Mouse (Mus musculus) CH12.LX (cell line): Measurements from ENCODE around the gene Tead1. TPM values are rescaled to one million over a fixed set of nuclear protein-coding genes. Genes with fewer than 3 reads are reported as not detected.

ENCODE experiments used
- DNase-seq: peaks from one replicate; pipeline ENCODE4 v3.0.0-alpha.2; 2013; ENCODE audit errors: extremely low read depth
- H3K27ac ChIP-seq: 2 replicates; pipeline ENCODE4 v1.5.1; 2012; ENCODE audit warnings: low read depth, mild to moderate bottlenecking, control low read depth, moderate library complexity; ENCODE audit not compliant: insufficient read depth
- H3K27me3 ChIP-seq: replicated peaks from 2 replicates; pipeline ENCODE3; 2012; ENCODE audit warnings: inconsistent platforms
- H3K36me3 ChIP-seq, 2 experiments: replicated peaks in 1 of 2; 2 replicates each; pipeline versions ENCODE3 to v1.6.1; 2012; ENCODE audit warnings: inconsistent platforms in 1 of 2, low read length in 1 of 2, mild to moderate bottlenecking in 1 of 2, mixed read lengths in 1 of 2, moderate library complexity in 1 of 2; ENCODE audit not compliant: control insufficient read depth in 1 of 2, insufficient read depth in 1 of 2
- H3K4me1 ChIP-seq, 2 experiments: 2 replicates each; pipeline ENCODE4 v1.6.1; 2012; ENCODE audit warnings: inconsistent platforms in 1 of 2, moderate library complexity in 1 of 2; ENCODE audit not compliant: insufficient read depth in 2 of 2, control insufficient read depth in 1 of 2
- H3K4me2 ChIP-seq: 2 replicates; pipeline ENCODE4 v1.6.1; 2012; ENCODE audit warnings: low read depth, mild to moderate bottlenecking, control low read depth; ENCODE audit not compliant: poor library complexity, insufficient read depth, severe bottlenecking
- H3K4me3 ChIP-seq, 3 experiments: fragments of 150-350 bp in 1 of 3; sonication (generic) in 1 of 3; replicated peaks in 1 of 3; 2 replicates each; pipeline versions ENCODE3 to v1.5.1; 2011 to 2012; ENCODE audit warnings: low read depth in 2 of 3, low read length in 2 of 3, mild to moderate bottlenecking in 2 of 3, moderate library complexity in 2 of 3, control low read depth in 1 of 3, improper control_type of control experiment in 1 of 3, inconsistent platforms in 1 of 3, mixed read lengths in 1 of 3; ENCODE audit not compliant: poor library complexity in 1 of 3
- H3K79me2 ChIP-seq: replicated peaks from 2 replicates; pipeline ENCODE4 v1.6.1; 2012; ENCODE audit warnings: mild to moderate bottlenecking, moderate library complexity; ENCODE audit not compliant: control insufficient read depth, poor library complexity, insufficient read depth, severe bottlenecking; ENCODE audit errors: extremely low read depth
- H3K9ac ChIP-seq: 2 replicates; pipeline ENCODE4 v1.6.1; 2012; ENCODE audit warnings: low read depth, mild to moderate bottlenecking, control low read depth, moderate library complexity; ENCODE audit not compliant: insufficient read depth
- H3K9me3 ChIP-seq: replicated peaks from 2 replicates; pipeline ENCODE3; 2012; ENCODE audit warnings: low read length, inconsistent platforms, mixed read lengths
- BHLHE40 ChIP-seq: IDR thresholded peaks from 2 replicates; pipeline ENCODE4 v1.6.1; 2011; ENCODE audit warnings: mild to moderate bottlenecking, low read depth, low read length, improper control_type of control experiment
- CHD1 ChIP-seq: IDR thresholded peaks from 2 replicates; pipeline ENCODE4 v1.6.1; 2012; ENCODE audit warnings: low read depth, low read length, improper control_type of control experiment, inconsistent platforms
- CHD2 ChIP-seq: IDR thresholded peaks from 2 replicates; pipeline ENCODE4 v1.6.1; 2011; ENCODE audit warnings: low read length, improper control_type of control experiment
- CTCF ChIP-seq, 2 experiments: IDR thresholded peaks in 1 of 2; conservative IDR thresholded peaks in 1 of 2; 2 replicates each; pipeline ENCODE4 v1.5.1; 2011 to 2012; ENCODE audit warnings: low read depth in 2 of 2, low read length in 2 of 2, improper control_type of control experiment in 1 of 2, inconsistent platforms in 1 of 2, mild to moderate bottlenecking in 1 of 2, moderate library complexity in 1 of 2
- ELF1 ChIP-seq: IDR thresholded peaks from 2 replicates; pipeline ENCODE4 v1.6.1; 2014; ENCODE audit warnings: low read depth, mild to moderate bottlenecking, inconsistent platforms, low read length, improper control_type of control experiment
- EP300 ChIP-seq: IDR thresholded peaks from 2 replicates; pipeline ENCODE4 v1.6.1; 2011; ENCODE audit warnings: low read length, improper control_type of control experiment
- ETS1 ChIP-seq: conservative IDR thresholded peaks from 2 replicates; pipeline ENCODE4 v1.6.1; 2012; ENCODE audit warnings: low read depth, mild to moderate bottlenecking, inconsistent platforms, low read length, improper control_type of control experiment, moderate library complexity
- GABPA ChIP-seq: IDR thresholded peaks from 2 replicates; pipeline ENCODE4 v1.6.1; 2012; ENCODE audit warnings: low read depth, low read length, improper control_type of control experiment, inconsistent platforms; ENCODE audit not compliant: insufficient replicate concordance
- IRF4 ChIP-seq: IDR thresholded peaks from 2 replicates; pipeline ENCODE4 v1.6.1; 2014; ENCODE audit warnings: low read depth, mild to moderate bottlenecking, inconsistent platforms, low read length, improper control_type of control experiment
- JUN ChIP-seq: IDR thresholded peaks from 2 replicates; pipeline ENCODE4 v1.6.1; 2011; ENCODE audit warnings: low read depth, mild to moderate bottlenecking, low read length, improper control_type of control experiment, moderate library complexity; ENCODE audit not compliant: insufficient read depth
- JUND ChIP-seq: conservative IDR thresholded peaks from 2 replicates; pipeline ENCODE4 v1.6.1; 2011; ENCODE audit warnings: low read depth, low read length, improper control_type of control experiment
- KAT2A ChIP-seq: IDR thresholded peaks from 2 replicates; pipeline ENCODE4 v1.6.1; 2012; ENCODE audit warnings: low read length, improper control_type of control experiment, inconsistent platforms; ENCODE audit not compliant: insufficient replicate concordance
- MAFK ChIP-seq: IDR thresholded peaks from 2 replicates; pipeline ENCODE4 v1.6.1; 2011; ENCODE audit warnings: low read length, improper control_type of control experiment; ENCODE audit not compliant: insufficient replicate concordance
- MEF2A ChIP-seq: IDR thresholded peaks from 2 replicates; pipeline ENCODE4 v1.6.1; 2014; ENCODE audit warnings: low read depth, mild to moderate bottlenecking, inconsistent platforms, low read length, improper control_type of control experiment, borderline replicate concordance
- MXI1 ChIP-seq: IDR thresholded peaks from 2 replicates; pipeline ENCODE4 v1.6.1; 2011; ENCODE audit warnings: mild to moderate bottlenecking, low read depth, low read length, improper control_type of control experiment
- MYC ChIP-seq: IDR thresholded peaks from 2 replicates; pipeline ENCODE4 v1.6.1; 2011; ENCODE audit warnings: low read depth, mild to moderate bottlenecking, improper control_type of control experiment, low read length
- NRF1 ChIP-seq: IDR thresholded peaks from 2 replicates; pipeline ENCODE4 v1.6.1; 2014; ENCODE audit warnings: low read depth, mild to moderate bottlenecking, inconsistent platforms, low read length, improper control_type of control experiment, moderate library complexity
- PAX5 ChIP-seq: IDR thresholded peaks from 2 replicates; pipeline ENCODE4 v1.6.1; 2012; ENCODE audit warnings: low read length, inconsistent platforms, mixed read lengths
- POLR2A ChIP-seq: IDR thresholded peaks from 2 replicates; pipeline ENCODE4 v1.6.1; 2011; ENCODE audit warnings: low read depth, mild to moderate bottlenecking, improper control_type of control experiment, low read length
- POLR2AphosphoS2 ChIP-seq: IDR thresholded peaks from 2 replicates; pipeline ENCODE4 v1.6.1; 2011; ENCODE audit warnings: low read depth, low read length, improper control_type of control experiment
- RAD21 ChIP-seq: IDR thresholded peaks from 2 replicates; pipeline ENCODE4 v1.6.1; 2011; ENCODE audit warnings: low read depth, mild to moderate bottlenecking, low read length, improper control_type of control experiment, moderate library complexity
- RCOR1 ChIP-seq: conservative IDR thresholded peaks from 2 replicates; pipeline ENCODE4 v1.6.1; 2012; ENCODE audit warnings: low read depth, mild to moderate bottlenecking, inconsistent platforms, low read length, improper control_type of control experiment
- SIN3A ChIP-seq: IDR thresholded peaks from 2 replicates; pipeline ENCODE4 v1.6.1; 2012; ENCODE audit warnings: low read length, improper control_type of control experiment, inconsistent platforms
- UBTF ChIP-seq: IDR thresholded peaks from 2 replicates; pipeline ENCODE4 v1.6.1; 2012; ENCODE audit warnings: low read depth, mild to moderate bottlenecking, inconsistent platforms, low read length, improper control_type of control experiment, moderate library complexity
- USF2 ChIP-seq: conservative IDR thresholded peaks from 2 replicates; pipeline ENCODE4 v1.6.1; 2011; ENCODE audit warnings: low read depth, low read length, improper control_type of control experiment
- ZMIZ1 ChIP-seq: IDR thresholded peaks from 2 replicates; pipeline ENCODE4 v1.6.1; 2012; ENCODE audit warnings: low read depth, mild to moderate bottlenecking, inconsistent platforms, low read length, improper control_type of control experiment
- dilution Hi-C: fragments of 300-500 bp; cut with MboI; formaldehyde crosslinking; loops from 2 replicates; pipeline ENCODE4 v1.14.3; 2020; ENCODE audit warnings: low sequenced_read_pairs; ENCODE audit not compliant: extremely low pct_unique_long_range_greater_than_20kb, extremely low pct_ligation_motif_present
- in situ Hi-C: fragments of 300-500 bp; cut with MboI; formaldehyde crosslinking; loops from 3 replicates; pipeline ENCODE4 v1.14.3; 2019; ENCODE audit warnings: low sequenced_read_pairs, low pct_ligation_motif_present, low pct_unique_long_range_greater_than_20kb, mixed read lengths
- polyA plus RNA-seq: library from polyadenylated mRNA; unstranded; fragments of >175 nt; gene quantifications from 2 replicates; pipeline ENCODE4 v1.2.1, GENCODE M21; 2012; ENCODE audit warnings: low read depth; ENCODE audit not compliant: insufficient read length
- total RNA-seq, 2 experiments: library from RNA; depleted of rRNA; stranded (reverse); fragments of 300-350 nt in 1 of 2; fragments of >200 nt in 1 of 2; gene quantifications; 2 replicates each; pipeline ENCODE4 v1.2.3; 2012 to 2014

The Tead1 gene
- total and polyA plus RNA-seq, 3 experiments, result not detected

- TF ChIP-seq UBTF, result no peak
- no peak for TF ChIP-seq MEF2A
- TF ChIP-seq RCOR1, result no peak
- no peak for TF ChIP-seq JUN
- no peak for TF ChIP-seq CHD2
- no peak for TF ChIP-seq SIN3A
- no peak for TF ChIP-seq ELF1
- TF ChIP-seq CTCF (conservative IDR thresholded peaks at IDR 0.05 in 1 of 2, IDR thresholded peaks at IDR 0.05 in 1 of 2; ENCODE audit: low read depth in 2 of 2, low read length in 2 of 2), result no peak
- no peak for TF ChIP-seq NRF1
- TF ChIP-seq POLR2A, result no peak
- no peak for TF ChIP-seq GABPA
- no peak for TF ChIP-seq MYC
- TF ChIP-seq BHLHE40, result no peak
- TF ChIP-seq POLR2AphosphoS2, result no peak
- TF ChIP-seq, all 38 proteins: peak for 0
- in situ Hi-C loops, result no loop called here
- H3K36me3 ChIP-seq, result no peaks in the 10 kb centered on the region
Observed at GRCm38 (mm10) chr7:112659816-112660215, 19.3 kb upstream of the Tead1 start.

GRCm38 (mm10) chr7:112660325-112660724, 18.8 kb upstream of the Tead1 start:
- Histone ChIP-seq H3K27ac (no peak overlapping the region), H3K9ac (no peak overlapping the region), H3K36me3 (no peaks in the 10 kb centered on the region), H3K4me1 (peaks cover 0 to 12% of the 10 kb centered on the region in 2 experiments; a peak in 2 of 4 replicates), H3K4me3 (no peak overlapping the region), H3K9me3 (peaks cover 4% of the 10 kb centered on the region), H3K79me2 (no peaks in the 10 kb centered on the region), H3K27me3 (no peaks in the 10 kb centered on the region), H3K4me2 (no peak overlapping the region)
- dilution Hi-C loops (no loop called here), in situ Hi-C loops (no loop called here)
- TF ChIP-seq EP300 (no peak), MAFK (no peak), ELF1 (no peak), PAX5 (no peak), MXI1 (no peak), GABPA (no peak), JUND (no peak), CHD1 (no peak), ETS1 (no peak), RAD21 (no peak), MEF2A (no peak), BHLHE40 (no peak), NRF1 (no peak), ZMIZ1 (no peak), IRF4 (no peak), USF2 (no peak), KAT2A (no peak), POLR2A (no peak)
- DNase-seq, result no peak

More at GRCm38 (mm10) chr7:112659816-112660215, 19.3 kb upstream of the Tead1 start:
- no peaks in the 10 kb centered on the region for H3K79me2 ChIP-seq
- no peak overlapping the region for H3K4me2 ChIP-seq
- no peak overlapping the region for H3K9ac ChIP-seq
- H3K4me3 ChIP-seq, result no peak overlapping the region
- DNase-seq, result no peak
- no peak overlapping the region for H3K27ac ChIP-seq
- peaks cover 0 to 12% of the 10 kb centered on the region in 2 experiments; a peak in 2 of 4 replicates for H3K4me1 ChIP-seq
- peaks cover 2% of the 10 kb centered on the region for H3K9me3 ChIP-seq
- H3K27me3 ChIP-seq, result no peaks in the 10 kb centered on the region
- dilution Hi-C loops, result no loop called here
